Mouse (Mus musculus) hindbrain, embryonic 12.5 days (tissue): ENCODE results near the gene Agpat1. TPM values are rescaled to one million over a fixed set of nuclear protein-coding genes. Genes with fewer than 3 reads are reported as not detected.

Experiments
- ATAC-seq: fragments of 200-750 bp; cut with Nextera tagmentation; 2 replicates; pipeline ENCODE4 v1.8.0; 2017; ENCODE audit warnings: moderate TSS enrichment; ENCODE audit not compliant: low FRiP score
- H3K27ac ChIP-seq: fragments of 300-500 bp; sonication (generic); 2 replicates; pipeline ENCODE4 v1.5.1; 2016; ENCODE audit warnings: mild to moderate bottlenecking
- H3K27me3 ChIP-seq: fragments of 300-500 bp; sonication (generic); 2 replicates; pipeline ENCODE4 v1.6.1; 2016; ENCODE audit warnings: mild to moderate bottlenecking
- H3K36me3 ChIP-seq: fragments of 300-500 bp; sonication (generic); 2 replicates; pipeline ENCODE4 v1.6.1; 2016; ENCODE audit warnings: mild to moderate bottlenecking
- H3K4me1 ChIP-seq: fragments of 300-500 bp; sonication (generic); 2 replicates; pipeline ENCODE4 v1.6.1; 2016
- H3K4me2 ChIP-seq: fragments of 300-500 bp; sonication (generic); replicated peaks from 2 replicates; pipeline ENCODE4 v1.6.1; 2016; ENCODE audit warnings: mild to moderate bottlenecking
- H3K4me3 ChIP-seq: fragments of 300-500 bp; sonication (generic); 2 replicates; pipeline ENCODE4 v1.5.1; 2016; ENCODE audit warnings: mild to moderate bottlenecking
- H3K9ac ChIP-seq: fragments of 300-500 bp; sonication (generic); 2 replicates; pipeline ENCODE4 v1.6.1; 2016; ENCODE audit warnings: mild to moderate bottlenecking, moderate library complexity
- H3K9me3 ChIP-seq: fragments of 300-500 bp; sonication (generic); replicated peaks from 2 replicates; pipeline ENCODE4 v1.6.1; 2016; ENCODE audit warnings: mild to moderate bottlenecking
- WGBS: fragments of 180-500 bp; shearing (Covaris S2); methylation state at CpG from one replicate; pipeline ENCODE4 v1.1.7; 2016; 5-methylcytosine and 5-hydroxymethylcytosine counted together
- polyA plus RNA-seq: library from polyadenylated mRNA; unstranded; fragments of >200 nt; fragmentation: Nextera tagmentation; extraction: Ambion mirVana; gene quantifications from 2 replicates; pipeline ENCODE4 v1.2.1, GENCODE M21; 2016

The Agpat1 gene
- polyA plus RNA-seq, 1 experiment from 2014 or later: 79.0 TPM

- no peak overlapping the region for H3K4me3 ChIP-seq
- no peaks in the 10 kb centered on the region for H3K27me3 ChIP-seq
- H3K9me3 ChIP-seq: no peaks in the 10 kb centered on the region
- H3K36me3 ChIP-seq: peaks cover 61% of the 10 kb centered on the region
- ATAC-seq: no peak
- peaks cover 8% of the 10 kb centered on the region for H3K4me1 ChIP-seq
- 85% methylated on average over 10 of the region's 10 CpGs for WGBS
- H3K4me2 ChIP-seq: no peak overlapping the region
- H3K27ac ChIP-seq: no peak overlapping the region
- peak overlapping the region; percentile 19; the same call in 1 of the 2 replicates for H3K9ac ChIP-seq
Measured at GRCm38 (mm10) chr17:34613830-34614229, 9.8 kb downstream of the Agpat1 start.

DNA sequence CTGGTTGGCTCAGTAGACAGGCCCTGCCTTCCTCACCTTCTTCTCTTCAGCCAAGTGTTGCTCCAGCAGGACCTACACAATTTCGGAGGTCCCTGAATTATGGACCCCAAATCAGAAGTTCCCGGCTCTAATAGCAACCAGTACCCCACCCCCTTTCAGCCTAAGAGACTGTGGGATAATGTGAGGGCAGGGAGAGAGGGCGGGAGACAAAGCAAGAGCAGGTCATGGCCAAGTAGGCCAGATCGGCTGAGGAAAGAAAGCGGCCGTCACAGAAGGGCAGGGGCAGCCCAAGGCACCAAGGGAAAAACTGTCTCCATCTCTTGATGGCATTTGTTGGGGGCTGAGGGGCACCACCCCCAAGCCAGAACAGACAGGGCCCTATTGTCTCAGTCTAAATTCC is 11.8 kb downstream of the Agpat1 start, which contains the start of gene Egfl8:
Gene Egfl8 (minus strand): TSS at position 101 of the 400 bp plus-strand sequence.
- H3K27me3 ChIP-seq: no peaks in the 10 kb centered on the region
- H3K9ac ChIP-seq: no peak within 1 kb of the TSS; the same call in 1 of the 2 replicates
- H3K36me3 ChIP-seq: peaks cover 63% of the 10 kb centered on the region
- WGBS: 54% methylated on average over 6 of the region's 6 CpGs
- peak within 1 kb of the TSS; percentile 3; the same call in 1 of the 2 replicates for H3K27ac ChIP-seq
- no peak for ATAC-seq
- peaks cover 6% of the 10 kb centered on the region; the same call in 1 of the 2 replicates for H3K4me1 ChIP-seq
- H3K4me3 ChIP-seq: no peak within 1 kb of the TSS
- H3K4me2 ChIP-seq: no peak within 1 kb of the TSS
- H3K9me3 ChIP-seq: no peaks in the 10 kb centered on the region

GRCm38 (mm10) chr17:34618999-34619398 is 14.9 kb downstream of the Agpat1 start:
- Histone ChIP-seq H3K4me2 (no peak overlapping the region), H3K27ac (no peak overlapping the region), H3K4me1 (peaks cover 6% of the 10 kb centered on the region; the same call in 1 of the 2 replicates), H3K27me3 (no peaks in the 10 kb centered on the region), H3K9ac (no peak overlapping the region), H3K36me3 (peaks cover 55% of the 10 kb centered on the region), H3K4me3 (no peak overlapping the region), H3K9me3 (no peaks in the 10 kb centered on the region)
- WGBS: 17% methylated on average over 6 of the region's 6 CpGs
- no peak for ATAC-seq

DNA sequence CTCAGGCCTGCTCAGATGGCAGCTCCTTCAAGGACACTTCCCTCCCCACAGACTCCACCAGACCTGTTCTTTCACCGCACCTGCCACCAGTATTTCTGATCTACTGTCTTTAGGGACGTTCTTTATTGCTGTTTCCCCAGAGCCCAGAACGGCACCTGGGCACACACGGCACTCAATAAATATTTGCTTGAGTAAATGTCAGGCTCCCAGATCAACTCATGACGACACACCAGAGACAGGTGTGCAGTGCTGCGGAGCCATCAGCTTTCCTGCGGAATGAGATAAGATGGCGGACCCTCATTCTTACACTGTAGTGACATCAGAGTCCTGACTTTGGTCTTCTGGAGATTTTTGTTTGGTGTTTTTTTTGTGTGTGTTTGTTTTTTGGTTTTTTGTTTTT is 16.9 kb downstream of the Agpat1 start:
- H3K9ac ChIP-seq: no peak overlapping the region
- no peaks in the 10 kb centered on the region for H3K27me3 ChIP-seq
- H3K9me3 ChIP-seq: no peaks in the 10 kb centered on the region
- ATAC-seq: no peak
- peaks cover 7% of the 10 kb centered on the region for H3K4me1 ChIP-seq
- no peak overlapping the region for H3K4me3 ChIP-seq
- 92% methylated on average over 8 of the region's 8 CpGs for WGBS
- H3K4me2 ChIP-seq: no peak overlapping the region
- no peak overlapping the region for H3K27ac ChIP-seq
- H3K36me3 ChIP-seq: peaks cover 36% of the 10 kb centered on the region

- 87% methylated on average over 9 of the region's 9 CpGs for WGBS
- Histone ChIP-seq H3K4me3 (no peak overlapping the region), H3K27ac (no peak overlapping the region), H3K9ac (no peak overlapping the region), H3K4me2 (no peak overlapping the region), H3K9me3 (no peaks in the 10 kb centered on the region), H3K27me3 (no peaks in the 10 kb centered on the region), H3K4me1 (peaks cover 18% of the 10 kb centered on the region), H3K36me3 (peaks cover 29% of the 10 kb centered on the region)
- ATAC-seq: no peak
Measured at GRCm38 (mm10) chr17:34623161-34623560, 19.1 kb downstream of the Agpat1 start.

GRCm38 (mm10) chr17:34624981-34625380 is 20.9 kb downstream of the Agpat1 start:
- Histone ChIP-seq H3K36me3 (peaks cover 26% of the 10 kb centered on the region), H3K9me3 (no peaks in the 10 kb centered on the region), H3K4me2 (no peak overlapping the region), H3K27me3 (peaks cover 14% of the 10 kb centered on the region), H3K4me3 (no peak overlapping the region), H3K27ac (no peak overlapping the region), H3K9ac (no peak overlapping the region), H3K4me1 (peaks cover 35% of the 10 kb centered on the region)
- WGBS: 100% methylated on average over 3 of the region's 3 CpGs
- ATAC-seq: no peak

- Histone ChIP-seq H3K27me3 (peaks cover 27% of the 10 kb centered on the region), H3K4me3 (peak overlapping the region; percentile 69), H3K4me1 (peaks cover 47% of the 10 kb centered on the region), H3K36me3 (peaks cover 20% of the 10 kb centered on the region), H3K27ac (peak overlapping the region; percentile 93), H3K9ac (peak overlapping the region; percentile 74), H3K9me3 (no peaks in the 10 kb centered on the region), H3K4me2 (peak overlapping the region; percentile 88)
- WGBS: 50% methylated on average over 16 of the region's 16 CpGs
- ATAC-seq: no peak
Measured at GRCm38 (mm10) chr17:34626062-34626772, 22.2 kb downstream of the Agpat1 start.

- Histone ChIP-seq H3K27me3 (peaks cover 32% of the 10 kb centered on the region), H3K4me1 (peaks cover 52% of the 10 kb centered on the region), H3K9me3 (no peaks in the 10 kb centered on the region), H3K9ac (peak overlapping the region; percentile 74), H3K36me3 (peaks cover 17% of the 10 kb centered on the region), H3K27ac (peak overlapping the region; percentile 93), H3K4me3 (peak overlapping the region; percentile 69), H3K4me2 (peak overlapping the region; percentile 88)
- under 1% methylated on average over 18 of the region's 18 CpGs for WGBS
- ATAC-seq: peak; percentile 36; the same call in 1 of the 2 replicates
Measured at GRCm38 (mm10) chr17:34626773-34627092, 22.7 kb downstream of the Agpat1 start.

- WGBS: under 1% methylated on average over 43 of the region's 45 CpGs
- Histone ChIP-seq H3K27me3 (peaks cover 38% of the 10 kb centered on the region), H3K4me2 (peak overlapping the region; percentile 88), H3K9me3 (no peaks in the 10 kb centered on the region), H3K36me3 (peaks cover 11% of the 10 kb centered on the region), H3K9ac (peak overlapping the region; percentile 74), H3K27ac (peak overlapping the region; percentile 93), H3K4me3 (peak overlapping the region; percentile 69), H3K4me1 (peaks cover 58% of the 10 kb centered on the region)
- peak; percentile 71 for ATAC-seq
Measured at GRCm38 (mm10) chr17:34627093-34627942, 23.3 kb downstream of the Agpat1 start.

GRCm38 (mm10) chr17:34627943-34628643 is 24.0 kb downstream of the Agpat1 start, which contains the start of gene Ppt2:
Ppt2 (minus strand) TSS chr17:34628510.
- 5% methylated on average over 29 of the region's 29 CpGs for WGBS
- peak; percentile 9 for ATAC-seq
- H3K4me1 ChIP-seq: peaks cover 61% of the 10 kb centered on the region
- H3K9ac ChIP-seq: peak within 1 kb of the TSS; percentile 74
- peak within 1 kb of the TSS; percentile 69 for H3K4me3 ChIP-seq
- H3K36me3 ChIP-seq: peaks cover 3% of the 10 kb centered on the region; the same call in 1 of the 2 replicates
- peak within 1 kb of the TSS; percentile 88 for H3K4me2 ChIP-seq
- peaks cover 45% of the 10 kb centered on the region for H3K27me3 ChIP-seq
- peak within 1 kb of the TSS; percentile 93 for H3K27ac ChIP-seq
- H3K9me3 ChIP-seq: no peaks in the 10 kb centered on the region

GRCm38 (mm10) chr17:34628644-34628967 is 24.5 kb downstream of the Agpat1 start:
- Histone ChIP-seq H3K27ac (peak overlapping the region; percentile 67; the same call in 1 of the 2 replicates), H3K27me3 (peaks cover 50% of the 10 kb centered on the region), H3K36me3 (peaks cover 3% of the 10 kb centered on the region; the same call in 1 of the 2 replicates), H3K9me3 (no peaks in the 10 kb centered on the region), H3K4me1 (peaks cover 61% of the 10 kb centered on the region), H3K9ac (peak overlapping the region; percentile 74), H3K4me3 (peak overlapping the region; percentile 69), H3K4me2 (peak overlapping the region; percentile 88)
- 20% methylated on average over 5 of the region's 5 CpGs for WGBS
- no peak for ATAC-seq
